Mouse (Mus musculus) kidney, embryonic 15.5 days (tissue): ENCODE data around the gene Nkx6-1. TPM values are rescaled to one million over a fixed set of nuclear protein-coding genes. Genes with fewer than 3 reads are reported as not detected.

ENCODE experiments used
- ATAC-seq: fragments of 200-750 bp; cut with Nextera tagmentation; replicated peaks from 2 replicates; pipeline ENCODE4 v1.8.0; 2017; ENCODE audit warnings: moderate TSS enrichment; ENCODE audit not compliant: low FRiP score
- H3K27ac ChIP-seq: fragments of 300-500 bp; sonication (generic); 2 replicates; pipeline ENCODE4 v1.5.1; 2015; ENCODE audit warnings: mild to moderate bottlenecking, inconsistent platforms
- H3K27me3 ChIP-seq: fragments of 300-500 bp; sonication (generic); 2 replicates; pipeline ENCODE4 v1.6.1; 2015; ENCODE audit warnings: inconsistent platforms
- H3K36me3 ChIP-seq: fragments of 300-500 bp; sonication (generic); 2 replicates; pipeline ENCODE4 v1.6.1; 2015; ENCODE audit warnings: inconsistent platforms
- H3K4me1 ChIP-seq: fragments of 300-500 bp; sonication (generic); 2 replicates; pipeline ENCODE4 v1.6.1; 2015; ENCODE audit warnings: inconsistent platforms
- H3K4me2 ChIP-seq: fragments of 300-500 bp; sonication (generic); 2 replicates; pipeline ENCODE4 v1.6.1; 2015; ENCODE audit warnings: moderate library complexity, mild to moderate bottlenecking, inconsistent platforms
- H3K4me3 ChIP-seq: fragments of 300-500 bp; sonication (generic); replicated peaks from 2 replicates; pipeline ENCODE4 v1.5.1; 2015; ENCODE audit warnings: mild to moderate bottlenecking, inconsistent platforms
- H3K9ac ChIP-seq: fragments of 300-500 bp; sonication (generic); 2 replicates; pipeline ENCODE4 v1.6.1; 2015; ENCODE audit warnings: mild to moderate bottlenecking, inconsistent platforms
- H3K9me3 ChIP-seq: fragments of 300-500 bp; sonication (generic); replicated peaks from 2 replicates; pipeline ENCODE4 v1.6.1; 2016; ENCODE audit warnings: inconsistent platforms
- WGBS: fragments of 180-500 bp; shearing (Covaris S2); methylation state at CpG from one replicate; pipeline ENCODE4 v1.1.7; 2015; ENCODE audit warnings: mixed read lengths; 5-methylcytosine and 5-hydroxymethylcytosine counted together
- polyA plus RNA-seq: library from polyadenylated mRNA; unstranded; fragments of >200 nt; fragmentation: Nextera tagmentation; extraction: Ambion mirVana; gene quantifications from 2 replicates; pipeline ENCODE4 v1.2.1, GENCODE M21; 2015

The Nkx6-1 gene
- polyA plus RNA-seq, 1 experiment from 2014 or later: 0.90 TPM

- Histone ChIP-seq H3K36me3 (no peaks in the 10 kb centered on the region), H3K9me3 (no peaks in the 10 kb centered on the region), H3K27me3 (peaks cover 84% of the 10 kb centered on the region), H3K27ac (no peak overlapping the region), H3K4me1 (peaks cover 36% of the 10 kb centered on the region), H3K4me3 (no peak overlapping the region), H3K4me2 (no peak overlapping the region), H3K9ac (no peak overlapping the region)
- no peak for ATAC-seq
- WGBS: under 1% methylated on average over 19 of the region's 19 CpGs
Observed at GRCm38 (mm10) chr5:101667263-101667990, 2.6 kb upstream of the Nkx6-1 start.

GRCm38 (mm10) chr5:101666713-101667112 is 1.9 kb upstream of the Nkx6-1 start:
- no peak overlapping the region for H3K4me2 ChIP-seq
- no peak overlapping the region for H3K4me3 ChIP-seq
- no peak overlapping the region for H3K9ac ChIP-seq
- peaks cover 36% of the 10 kb centered on the region for H3K4me1 ChIP-seq
- 1% methylated on average over 18 of the region's 18 CpGs for WGBS
- H3K27ac ChIP-seq: no peak overlapping the region
- H3K36me3 ChIP-seq: no peaks in the 10 kb centered on the region
- H3K27me3 ChIP-seq: peaks cover 91% of the 10 kb centered on the region
- ATAC-seq: no peak
- no peaks in the 10 kb centered on the region for H3K9me3 ChIP-seq

- H3K4me1 ChIP-seq: peaks cover 36% of the 10 kb centered on the region
- peaks cover 98% of the 10 kb centered on the region for H3K27me3 ChIP-seq
- no peaks in the 10 kb centered on the region for H3K9me3 ChIP-seq
- H3K4me3 ChIP-seq: no peak overlapping the region
- no peak overlapping the region for H3K4me2 ChIP-seq
- no peak overlapping the region for H3K27ac ChIP-seq
- WGBS: 2% methylated on average over 9 of the region's 9 CpGs
- H3K9ac ChIP-seq: no peak overlapping the region
- no peaks in the 10 kb centered on the region for H3K36me3 ChIP-seq
- no peak for ATAC-seq
Observed at GRCm38 (mm10) chr5:101666091-101666490, 1.3 kb upstream of the Nkx6-1 start.

- H3K4me3 ChIP-seq: peak overlapping the region; percentile 48
- H3K27me3 ChIP-seq: peaks cover 99% of the 10 kb centered on the region
- under 1% methylated on average over 62 of the region's 64 CpGs for WGBS
- H3K9ac ChIP-seq: peak overlapping the region; percentile 36; the same call in 1 of the 2 replicates
- ATAC-seq: peak; percentile 15; the same call in 1 of the 2 replicates
- peaks cover 36% of the 10 kb centered on the region for H3K4me1 ChIP-seq
- peak overlapping the region; percentile 83 for H3K4me2 ChIP-seq
- no peaks in the 10 kb centered on the region for H3K36me3 ChIP-seq
- no peak overlapping the region for H3K27ac ChIP-seq
- no peaks in the 10 kb centered on the region for H3K9me3 ChIP-seq
Observed at GRCm38 (mm10) chr5:101664423-101664921, 324 bp downstream of the Nkx6-1 start.

GRCm38 (mm10) chr5:101663621-101664422 is 974 bp downstream of the Nkx6-1 start:
- Histone ChIP-seq H3K27me3 (peaks cover 99% of the 10 kb centered on the region), H3K27ac (no peak overlapping the region), H3K9ac (peak overlapping the region; percentile 36), H3K4me1 (peaks cover 40% of the 10 kb centered on the region), H3K4me3 (peak overlapping the region; percentile 48), H3K9me3 (no peaks in the 10 kb centered on the region), H3K36me3 (no peaks in the 10 kb centered on the region), H3K4me2 (peak overlapping the region; percentile 83)
- ATAC-seq: peak; percentile 4; the same call in 1 of the 2 replicates
- under 1% methylated on average over 81 of the region's 94 CpGs for WGBS

GRCm38 (mm10) chr5:101663176-101663575 is 1.6 kb downstream of the Nkx6-1 start:
- ATAC-seq: peak; percentile 57
- H3K4me3 ChIP-seq: peak overlapping the region; percentile 48
- H3K4me1 ChIP-seq: peaks cover 41% of the 10 kb centered on the region
- peak overlapping the region; percentile 36; the same call in 1 of the 2 replicates for H3K9ac ChIP-seq
- H3K27ac ChIP-seq: no peak overlapping the region
- under 1% methylated on average over 23 of the region's 23 CpGs for WGBS
- peaks cover 99% of the 10 kb centered on the region for H3K27me3 ChIP-seq
- no peaks in the 10 kb centered on the region for H3K36me3 ChIP-seq
- H3K9me3 ChIP-seq: no peaks in the 10 kb centered on the region
- H3K4me2 ChIP-seq: peak overlapping the region; percentile 83

GRCm38 (mm10) chr5:101662485-101662884 is 2.3 kb downstream of the Nkx6-1 start:
- Histone ChIP-seq H3K4me2 (no peak overlapping the region), H3K27ac (no peak overlapping the region), H3K4me3 (peak overlapping the region; percentile 48; the same call in 1 of the 2 replicates), H3K4me1 (peaks cover 41% of the 10 kb centered on the region), H3K36me3 (no peaks in the 10 kb centered on the region), H3K9me3 (no peaks in the 10 kb centered on the region), H3K9ac (no peak overlapping the region), H3K27me3 (peaks cover 98% of the 10 kb centered on the region)
- no peak for ATAC-seq
- 1% methylated on average over 8 of the region's 8 CpGs for WGBS

GRCm38 (mm10) chr5:101661561-101662211 is 3.1 kb downstream of the Nkx6-1 start:
- no peak overlapping the region for H3K27ac ChIP-seq
- WGBS: 3% methylated on average over 25 of the region's 25 CpGs
- H3K36me3 ChIP-seq: no peaks in the 10 kb centered on the region
- peaks cover 98% of the 10 kb centered on the region for H3K27me3 ChIP-seq
- no peak overlapping the region for H3K4me3 ChIP-seq
- peaks cover 41% of the 10 kb centered on the region for H3K4me1 ChIP-seq
- no peaks in the 10 kb centered on the region for H3K9me3 ChIP-seq
- ATAC-seq: no peak
- no peak overlapping the region for H3K4me2 ChIP-seq
- H3K9ac ChIP-seq: no peak overlapping the region

GRCm38 (mm10) chr5:101660666-101661065 is 4.1 kb downstream of the Nkx6-1 start:
- H3K27ac ChIP-seq: no peak overlapping the region
- H3K9me3 ChIP-seq: no peaks in the 10 kb centered on the region
- no peak overlapping the region for H3K4me2 ChIP-seq
- H3K4me1 ChIP-seq: peaks cover 42% of the 10 kb centered on the region
- no peak for ATAC-seq
- H3K9ac ChIP-seq: no peak overlapping the region
- H3K27me3 ChIP-seq: peaks cover 98% of the 10 kb centered on the region
- 5% methylated on average over 3 of the region's 3 CpGs for WGBS
- no peak overlapping the region for H3K4me3 ChIP-seq
- H3K36me3 ChIP-seq: no peaks in the 10 kb centered on the region

- H3K9ac ChIP-seq: no peak overlapping the region
- ATAC-seq: no peak
- no peaks in the 10 kb centered on the region for H3K9me3 ChIP-seq
- peak overlapping the region; percentile 36 for H3K4me2 ChIP-seq
- peak overlapping the region; percentile 22 for H3K4me3 ChIP-seq
- H3K4me1 ChIP-seq: peaks cover 35% of the 10 kb centered on the region
- no peaks in the 10 kb centered on the region for H3K36me3 ChIP-seq
- H3K27me3 ChIP-seq: peaks cover 98% of the 10 kb centered on the region
- whole genome bisulfite sequencing: under 1% methylated on average over 39 of the region's 39 CpGs
- no peak overlapping the region for H3K27ac ChIP-seq
Observed at GRCm38 (mm10) chr5:101659411-101659971, 5.3 kb downstream of the Nkx6-1 start.

- no peak overlapping the region for H3K9ac ChIP-seq
- 0 out of 2 replicates have a peak overlapping the region, but pooled peaks have one; percentile 22 for H3K4me3 ChIP-seq
- no peaks in the 10 kb centered on the region for H3K9me3 ChIP-seq
- H3K4me2 ChIP-seq: peak overlapping the region; percentile 36; the same call in 1 of the 2 replicates
- H3K27me3 ChIP-seq: peaks cover 98% of the 10 kb centered on the region
- H3K36me3 ChIP-seq: no peaks in the 10 kb centered on the region
- no peak overlapping the region for H3K27ac ChIP-seq
- peaks cover 30% of the 10 kb centered on the region for H3K4me1 ChIP-seq
- no peak for ATAC-seq
- WGBS: 2% methylated on average over 23 of the region's 23 CpGs
Observed at GRCm38 (mm10) chr5:101658984-101659290, 5.9 kb downstream of the Nkx6-1 start.
